Mouse (Mus musculus) telencephalon, adult 2 months (tissue): ENCODE measurements around the gene Slc24a4.
"Not testable (repeated sequence)": the region's sequence is repeated elsewhere in the genome, so short reads cannot be mapped to it uniquely, and the experiment has no call there.

Experiments used
- DNase-seq: peaks from one replicate; pipeline ENCODE4 v3.0.0-alpha.2; 2011; ENCODE audit warnings: low read depth, low spot score

The Slc24a4 gene

DNA sequence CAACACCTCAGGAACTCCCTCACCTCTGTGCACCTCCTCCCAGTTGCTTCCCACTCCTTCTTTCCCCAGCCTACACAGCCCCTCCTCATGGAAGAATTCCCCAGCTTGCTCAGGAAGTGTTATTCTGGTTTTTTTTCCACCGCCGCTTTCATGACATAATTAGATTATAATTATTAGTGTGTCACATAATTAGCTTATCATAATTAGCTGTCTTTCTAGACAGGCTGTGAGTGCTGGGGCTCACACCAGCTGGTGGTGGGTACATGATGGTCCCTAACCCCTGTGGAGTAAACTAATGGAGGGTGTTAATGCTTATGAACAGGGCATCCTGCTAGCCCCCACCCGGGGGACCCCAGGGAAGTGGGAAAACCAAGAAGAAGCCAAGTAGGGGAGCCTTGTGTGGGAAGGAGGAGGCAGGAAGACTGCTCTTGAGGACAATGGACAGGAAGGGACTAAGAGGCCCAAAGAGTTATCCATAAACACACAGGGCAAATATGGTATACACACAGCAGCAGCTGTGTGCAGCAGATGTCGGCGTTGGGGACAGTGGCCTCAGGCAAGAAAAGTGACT, 38.2 kb downstream of the Slc24a4 start:
- peak; percentile 9 for DNase-seq

DNA sequence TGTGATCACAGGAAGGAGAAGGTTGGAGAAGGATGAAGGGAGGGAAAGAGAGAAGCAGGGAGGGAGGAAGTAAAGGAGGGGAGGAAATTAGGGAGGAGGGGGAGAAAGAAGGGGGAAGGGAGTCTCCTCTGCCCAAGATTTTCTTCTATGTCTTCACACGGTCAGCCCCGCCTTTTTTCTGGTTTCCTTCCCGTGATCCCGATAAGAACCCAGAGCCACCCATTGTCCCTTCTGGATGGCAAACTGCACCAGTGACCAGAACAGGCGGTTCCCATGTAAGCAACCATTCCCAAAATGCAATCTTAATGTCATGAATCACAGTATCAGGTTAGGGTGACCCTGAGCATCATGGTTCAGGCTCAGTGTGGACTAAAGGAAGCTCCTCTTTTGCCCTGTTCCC, 38.8 kb downstream of the Slc24a4 start:
- DNase-seq, result no peak

DNA sequence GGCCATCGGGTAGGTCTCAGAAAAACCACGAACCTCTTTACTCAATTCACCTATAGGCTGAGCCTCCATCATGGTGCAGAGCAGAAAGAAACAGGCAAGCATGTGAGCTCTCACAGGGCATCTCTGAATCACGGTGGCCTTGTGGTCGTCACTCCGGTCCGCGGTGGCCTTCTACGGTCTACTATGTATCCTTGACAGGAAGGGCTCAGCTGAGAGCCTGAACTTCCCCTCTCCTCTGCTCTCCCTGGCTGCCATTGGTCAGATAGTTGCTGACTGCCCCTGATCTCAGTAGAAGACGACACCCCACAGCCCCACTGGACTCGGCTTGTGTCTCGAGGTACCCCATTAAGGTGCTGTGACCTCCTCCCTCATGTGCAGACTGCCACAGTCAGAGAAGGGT, 44.2 kb downstream of the Slc24a4 start:
- no peak for DNase-seq

DNA sequence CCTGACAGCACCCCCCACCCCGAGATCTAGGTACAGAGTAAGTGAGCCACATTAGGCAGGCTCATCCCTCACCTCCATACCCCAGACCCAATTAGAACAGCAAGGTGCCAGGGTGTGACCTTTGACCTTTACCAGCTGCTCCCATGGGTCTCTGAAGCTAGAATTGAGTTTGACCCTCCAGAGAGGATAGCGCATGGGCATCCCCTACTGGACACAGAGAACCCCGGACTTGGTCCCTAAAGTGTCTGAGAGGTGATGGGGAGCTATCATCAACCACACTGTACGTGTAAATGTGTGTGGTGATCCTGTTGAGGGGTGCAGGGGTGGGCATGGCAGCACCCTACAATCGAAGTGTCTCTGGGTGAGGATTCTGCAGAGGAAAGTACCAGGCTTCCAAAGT, 44.8 kb downstream of the Slc24a4 start:
- no peak for DNase-seq

- no peak for DNase-seq
Measured at GRCm38 (mm10) chr12:102180371-102181074, 52.0 kb downstream of the Slc24a4 start.

DNA sequence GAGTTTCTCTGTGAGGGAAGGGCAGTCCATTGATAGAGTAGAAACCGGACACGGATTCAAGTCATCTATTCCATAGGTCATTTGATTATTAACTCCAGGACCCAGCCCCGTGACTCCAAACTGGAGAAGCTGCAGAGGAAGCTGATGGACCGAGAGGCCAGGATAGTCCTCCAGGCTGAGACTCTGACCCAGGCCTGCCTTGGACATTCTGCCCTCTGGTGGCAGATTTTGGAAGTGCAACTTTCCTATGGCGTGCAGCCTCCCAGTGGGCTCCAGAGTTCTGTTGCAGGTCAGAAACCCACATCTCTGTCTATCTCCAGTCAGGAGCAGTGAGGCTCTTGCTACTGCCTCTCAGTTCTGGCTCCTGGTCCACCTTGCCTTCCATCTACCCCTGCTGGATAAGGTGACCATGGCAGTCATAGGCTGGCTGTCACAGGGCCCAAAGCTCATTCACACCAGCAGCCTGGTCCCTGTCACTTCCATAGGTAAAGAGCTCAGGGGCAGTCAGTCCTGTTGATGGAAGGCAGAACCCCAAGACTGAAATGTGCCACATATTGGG, 53.3 kb downstream of the Slc24a4 start:
- DNase-seq, result no peak

DNA sequence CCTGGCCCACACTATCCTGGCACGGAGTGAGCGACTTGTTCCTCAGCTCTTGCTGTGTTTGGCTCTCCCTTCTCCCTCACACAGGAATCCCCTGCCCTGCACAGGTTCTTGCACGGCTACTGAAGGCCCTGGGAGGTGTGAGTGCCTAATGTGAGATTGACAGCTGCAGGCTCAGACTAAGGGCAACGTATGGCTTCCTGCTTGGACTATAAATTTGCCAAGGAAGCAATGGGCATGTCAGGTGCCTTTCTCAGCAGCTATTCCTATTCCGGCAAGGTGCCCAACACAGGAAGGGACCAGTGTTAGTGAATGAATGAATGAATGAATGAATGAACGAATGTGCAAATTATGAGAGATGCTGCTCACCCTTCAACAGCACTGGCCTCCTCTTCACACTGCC, 54.1 kb downstream of the Slc24a4 start:
- DNase-seq, result no peak

- no peak for DNase-seq
Measured at GRCm38 (mm10) chr12:102183201-102183600, 54.7 kb downstream of the Slc24a4 start.

- peak; percentile 84 for DNase-seq
Measured at GRCm38 (mm10) chr12:102190820-102191219, 62.3 kb downstream of the Slc24a4 start.

GRCm38 (mm10) chr12:102201516-102201915, 73.0 kb downstream of the Slc24a4 start:
- peak; percentile 68 for DNase-seq

DNA sequence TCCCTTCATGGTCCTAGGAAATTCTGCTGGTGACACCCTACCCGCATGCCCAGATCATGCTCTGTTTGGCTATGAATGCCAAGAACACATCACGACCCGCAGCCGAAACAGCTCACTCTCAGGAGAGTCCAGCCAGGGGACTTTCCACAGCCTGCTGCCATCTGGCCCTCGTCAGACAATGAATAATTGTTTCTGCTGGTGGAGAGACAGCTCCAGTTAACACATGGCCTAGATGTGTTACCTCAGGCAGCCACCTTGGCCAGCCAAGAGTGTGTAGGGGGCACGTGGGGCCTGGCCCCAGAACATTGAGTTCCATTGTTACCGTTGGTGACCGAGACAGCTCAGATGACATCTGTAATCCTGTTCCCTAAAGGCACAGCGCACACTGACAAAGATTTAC, 74.4 kb downstream of the Slc24a4 start:
- DNase-seq, result no peak

- peak; percentile 64 for DNase-seq
Measured at GRCm38 (mm10) chr12:102206471-102206870, 77.9 kb downstream of the Slc24a4 start.

- no peak for DNase-seq
Measured at GRCm38 (mm10) chr12:102207245-102207644, 78.7 kb downstream of the Slc24a4 start.

- no peak for DNase-seq
Measured at GRCm38 (mm10) chr12:102210801-102211200, 82.3 kb downstream of the Slc24a4 start.

- DNase-seq, result no peak
Measured at GRCm38 (mm10) chr12:102223404-102223803, 94.9 kb downstream of the Slc24a4 start.

- DNase-seq, result not testable (repeated sequence)
Measured at GRCm38 (mm10) chr12:102224112-102224511, 95.6 kb downstream of the Slc24a4 start.

DNA sequence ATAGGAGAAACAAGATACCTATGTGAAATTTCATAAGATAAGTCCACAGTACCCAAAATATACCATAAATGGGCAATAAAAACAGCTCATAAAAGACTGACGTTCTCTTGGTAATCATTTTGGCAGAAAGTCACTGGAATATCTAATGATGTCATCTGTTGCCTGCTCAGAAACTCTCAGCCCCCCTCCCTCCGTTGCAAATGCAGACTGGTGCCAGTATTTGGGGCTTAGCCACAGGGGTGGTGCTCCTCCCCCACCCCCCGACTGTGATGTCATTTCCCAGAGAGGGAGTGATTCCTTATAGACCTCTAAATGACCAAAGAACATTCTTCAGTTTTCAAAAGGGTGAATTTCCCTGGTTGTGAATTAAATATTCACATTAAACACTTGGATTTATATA, 96.6 kb downstream of the Slc24a4 start:
- no peak for DNase-seq

- DNase-seq, result no peak
Measured at GRCm38 (mm10) chr12:102235551-102235950, 107.0 kb downstream of the Slc24a4 start.

GRCm38 (mm10) chr12:102236317-102236716, 107.8 kb downstream of the Slc24a4 start:
- DNase-seq, result no peak

- DNase-seq, result no peak
Measured at GRCm38 (mm10) chr12:102242076-102242722, 113.7 kb downstream of the Slc24a4 start.

DNA sequence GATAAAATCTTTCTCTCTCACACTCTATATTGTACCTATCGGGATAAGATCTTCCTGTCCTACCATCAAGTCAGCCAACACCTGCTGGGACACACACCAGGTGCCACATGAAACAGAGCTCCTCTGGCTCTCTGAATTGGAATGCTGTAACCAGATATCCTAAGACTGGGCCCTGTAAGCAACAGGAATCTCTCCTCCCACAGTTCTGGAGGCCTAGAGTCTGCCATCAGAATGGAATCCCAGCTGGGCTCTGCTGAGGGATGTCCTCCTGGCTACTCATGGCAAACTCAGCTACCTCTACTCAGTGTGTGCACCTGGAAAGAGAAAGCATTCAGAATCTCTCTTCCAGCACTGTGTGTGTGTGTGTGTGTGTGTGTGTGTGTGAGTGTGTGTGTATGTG, 115.4 kb downstream of the Slc24a4 start:
- no peak for DNase-seq

GRCm38 (mm10) chr12:102246226-102246625, 117.7 kb downstream of the Slc24a4 start:
- DNase-seq, result no peak

- DNase-seq, result peak; percentile 53
Measured at GRCm38 (mm10) chr12:102248104-102248503, 119.6 kb downstream of the Slc24a4 start.
